Mouse (Mus musculus) neural tube, embryonic 15.5 days (tissue): ENCODE measurements around the gene Cabp7. TPM values are rescaled to one million over a fixed set of nuclear protein-coding genes. Genes with fewer than 3 reads are reported as not detected.

ENCODE experiments used
- ATAC-seq: fragments of 200-750 bp; cut with Nextera tagmentation; 2 replicates; pipeline ENCODE4 v1.8.0; 2017; ENCODE audit warnings: mild to moderate bottlenecking, moderate TSS enrichment, moderate library complexity; ENCODE audit not compliant: low FRiP score
- H3K27ac ChIP-seq: fragments of 300-500 bp; sonication (generic); replicated peaks from 2 replicates; pipeline ENCODE4 v1.5.1; 2015; ENCODE audit warnings: mild to moderate bottlenecking, inconsistent platforms
- H3K27me3 ChIP-seq: fragments of 300-500 bp; sonication (generic); replicated peaks from 2 replicates; pipeline ENCODE4 v1.6.1; 2015; ENCODE audit warnings: inconsistent platforms
- H3K36me3 ChIP-seq: fragments of 300-500 bp; sonication (generic); 2 replicates; pipeline ENCODE4 v1.6.1; 2015; ENCODE audit warnings: inconsistent platforms
- H3K4me1 ChIP-seq: fragments of 300-500 bp; sonication (generic); 2 replicates; pipeline ENCODE4 v1.6.1; 2015; ENCODE audit warnings: inconsistent platforms
- H3K4me2 ChIP-seq: fragments of 300-500 bp; sonication (generic); 2 replicates; pipeline ENCODE4 v1.6.1; 2015; ENCODE audit warnings: inconsistent platforms, mild to moderate bottlenecking, moderate library complexity
- H3K4me3 ChIP-seq: fragments of 300-500 bp; sonication (generic); replicated peaks from 2 replicates; pipeline ENCODE4 v1.5.1; 2015; ENCODE audit warnings: mild to moderate bottlenecking, inconsistent platforms
- H3K9ac ChIP-seq: fragments of 300-500 bp; sonication (generic); replicated peaks from 2 replicates; pipeline ENCODE4 v1.6.1; 2015; ENCODE audit warnings: mild to moderate bottlenecking, inconsistent platforms
- H3K9me3 ChIP-seq: fragments of 300-500 bp; sonication (generic); replicated peaks from 2 replicates; pipeline ENCODE4 v1.6.1; 2016; ENCODE audit warnings: inconsistent platforms
- WGBS: fragments of 180-500 bp; shearing (Covaris S2); methylation state at CpG from one replicate; pipeline ENCODE4 v1.1.7; 2015; ENCODE audit warnings: mixed read lengths; 5-methylcytosine and 5-hydroxymethylcytosine counted together
- polyA plus RNA-seq: library from polyadenylated mRNA; unstranded; fragments of >200 nt; fragmentation: Nextera tagmentation; extraction: Ambion mirVana; gene quantifications from 2 replicates; pipeline ENCODE4 v1.2.1, GENCODE M21; 2015

The Cabp7 gene
- polyA plus RNA-seq, 1 experiment from 2014 or later, result 4.2 TPM

DNA sequence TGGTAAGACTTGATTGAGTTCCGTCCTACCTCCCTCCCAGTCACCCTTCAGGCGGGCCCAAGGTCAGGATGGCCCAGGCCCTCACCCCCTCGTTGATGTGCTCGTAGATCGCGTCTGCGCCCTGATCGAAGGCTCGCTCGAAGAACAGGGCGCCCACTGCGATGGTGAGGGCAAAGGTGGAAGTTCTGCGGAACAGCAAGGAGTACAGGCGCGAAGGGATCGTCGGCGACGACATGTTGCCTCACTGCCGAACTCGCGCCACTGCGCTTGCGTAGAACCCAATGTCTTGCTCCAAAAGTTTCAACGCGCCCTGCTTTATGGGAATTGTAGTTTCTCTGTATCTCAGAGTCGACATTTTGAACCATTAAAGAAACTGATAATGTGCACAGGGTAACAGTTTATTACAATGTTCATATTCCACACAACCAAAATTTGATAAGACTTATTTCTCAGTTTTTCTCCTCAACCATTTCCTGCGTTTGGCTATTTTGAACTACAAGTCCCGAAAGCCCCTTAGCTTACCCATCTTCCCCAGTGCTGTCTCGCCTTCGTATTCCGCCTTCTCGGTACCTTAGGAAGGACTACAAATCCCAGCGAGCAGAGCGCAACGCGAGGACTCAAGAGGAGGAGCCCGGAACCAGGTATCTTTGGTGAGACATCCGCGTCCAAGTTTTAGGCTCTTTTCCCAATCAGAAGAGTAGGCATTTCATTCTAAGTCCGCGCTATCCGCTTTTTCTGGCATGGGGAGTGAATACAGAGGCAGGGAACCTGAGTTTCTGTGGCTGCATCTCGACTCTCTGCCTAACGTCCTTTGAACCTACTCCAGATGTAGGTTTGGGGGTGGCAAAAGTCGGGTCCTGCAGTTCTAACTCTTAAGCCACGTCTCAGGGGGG is 42.3 kb downstream of the Cabp7 start, which contains the start of the genes Uqcr10 and Zmat5:
TSS of gene Uqcr10 (minus strand) at position 271 of the 893 bp plus-strand sequence.
TSS of gene Zmat5 (plus strand) at position 607 of the 893 bp plus-strand sequence.
- Histone ChIP-seq H3K36me3 (peaks cover 17% of the 10 kb centered on the region), H3K9me3 (no peaks in the 10 kb centered on the region), H3K4me2 (peak within 1 kb of the TSS; percentile 92), H3K27me3 (no peaks in the 10 kb centered on the region), H3K27ac (peak within 1 kb of the TSS; percentile 85), H3K4me1 (peaks cover 20% of the 10 kb centered on the region), H3K4me3 (peak within 1 kb of the TSS; percentile 69), H3K9ac (peak within 1 kb of the TSS; percentile 75)
- peak; percentile 99 for ATAC-seq
- 0% methylated on average over 47 of the region's 47 CpGs for WGBS

DNA sequence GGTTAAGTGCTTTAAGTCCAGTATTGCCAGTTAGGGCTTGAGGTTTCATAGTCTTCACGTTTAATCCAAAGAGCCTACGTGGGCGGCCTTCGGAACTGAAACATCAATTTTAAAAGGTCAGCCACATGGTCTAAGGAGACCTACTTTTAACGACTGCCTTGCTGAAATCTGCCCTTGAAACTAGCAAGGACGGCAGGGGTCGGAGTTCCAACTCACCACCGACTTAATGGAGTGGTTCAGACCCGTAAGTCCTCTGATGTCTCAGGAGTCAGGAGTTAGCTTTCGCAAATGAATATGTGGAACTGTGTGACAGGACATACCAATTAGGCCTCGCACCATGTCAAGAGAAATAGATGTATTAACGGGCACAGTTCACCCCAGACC is 42.9 kb downstream of the Cabp7 start:
- peak overlapping the region; percentile 75 for H3K9ac ChIP-seq
- no peaks in the 10 kb centered on the region for H3K9me3 ChIP-seq
- ATAC-seq, result peak; percentile 16
- H3K4me2 ChIP-seq, result peak overlapping the region; percentile 92
- H3K27me3 ChIP-seq, result no peaks in the 10 kb centered on the region
- H3K4me1 ChIP-seq, result peaks cover 20% of the 10 kb centered on the region
- 7% methylated on average over 12 of the region's 12 CpGs for WGBS
- H3K4me3 ChIP-seq, result peak overlapping the region; percentile 69
- peak overlapping the region; percentile 85 for H3K27ac ChIP-seq
- H3K36me3 ChIP-seq, result peaks cover 17% of the 10 kb centered on the region

DNA sequence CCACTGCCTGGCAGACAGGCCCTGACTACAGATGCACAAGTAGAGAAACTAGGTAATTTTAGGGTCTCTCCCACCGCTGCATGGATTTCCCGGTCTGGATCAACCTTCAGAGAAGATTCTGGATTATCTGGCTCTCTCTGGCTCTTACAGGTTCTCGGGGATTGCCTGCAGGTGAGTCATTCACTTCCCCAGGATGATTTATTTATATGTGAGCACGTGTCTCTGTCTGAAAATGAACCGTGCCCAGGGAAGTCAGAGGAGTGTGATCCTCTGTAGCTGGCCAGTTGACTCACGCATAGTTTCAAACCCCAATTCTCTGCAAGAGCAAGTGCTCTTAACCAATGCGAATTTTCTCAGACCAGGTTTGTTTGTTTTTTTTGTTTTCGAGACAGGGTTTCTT is 45.9 kb downstream of the Cabp7 start:
- Histone ChIP-seq H3K27ac (no peak overlapping the region), H3K9ac (no peak overlapping the region), H3K4me1 (peaks cover 20% of the 10 kb centered on the region), H3K27me3 (no peaks in the 10 kb centered on the region), H3K9me3 (no peaks in the 10 kb centered on the region), H3K4me2 (no peak overlapping the region), H3K4me3 (no peak overlapping the region), H3K36me3 (peaks cover 17% of the 10 kb centered on the region)
- WGBS, result 89% methylated on average over 8 of the region's 8 CpGs
- ATAC-seq, result no peak

DNA sequence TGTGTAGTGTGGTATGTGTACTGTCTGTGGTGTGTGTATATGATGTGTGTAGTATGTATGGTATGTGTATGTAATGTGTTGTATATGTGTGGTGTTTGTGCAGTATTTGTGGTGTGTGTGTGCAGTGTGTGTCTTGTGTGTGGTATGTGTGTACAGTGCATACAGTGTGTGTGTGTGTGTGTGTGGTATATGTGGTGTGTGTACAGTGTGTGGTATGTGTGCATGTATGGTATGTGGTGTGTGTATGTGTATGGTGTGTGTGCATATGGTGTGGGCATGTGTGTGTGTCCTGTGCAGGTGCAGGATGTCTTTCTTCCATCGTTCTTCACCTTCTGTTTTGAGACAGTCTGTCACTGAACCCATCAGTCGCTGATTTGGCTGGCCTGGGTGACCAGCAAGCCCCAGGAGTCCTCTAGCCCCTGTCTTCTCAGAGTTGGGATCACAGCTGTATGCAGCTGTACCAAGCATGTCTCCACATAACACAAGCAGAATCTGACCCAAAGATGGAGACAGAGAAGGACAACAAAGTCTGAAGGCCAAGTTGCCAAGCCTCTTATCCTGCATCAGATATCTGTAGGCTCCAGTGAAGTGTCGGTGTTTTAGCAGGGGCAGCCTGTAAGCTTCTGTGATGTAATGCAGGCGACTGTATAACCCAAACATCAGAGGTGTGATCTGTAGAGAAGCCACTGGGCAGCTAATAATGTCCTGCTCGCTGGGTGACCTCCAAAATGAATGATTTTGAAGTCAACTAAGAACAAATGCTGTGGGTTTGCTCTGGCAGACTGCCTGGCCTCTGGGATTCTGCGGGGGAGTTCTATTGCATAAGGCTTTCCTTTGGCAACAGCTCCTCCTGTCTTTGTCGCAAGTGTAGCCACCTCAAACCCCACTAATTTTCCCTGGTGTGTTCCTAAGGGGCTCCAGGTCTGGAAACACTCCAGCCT is 49.3 kb downstream of the Cabp7 start:
- no peak overlapping the region for H3K4me2 ChIP-seq
- no peak overlapping the region for H3K9ac ChIP-seq
- peaks cover 17% of the 10 kb centered on the region for H3K36me3 ChIP-seq
- no peaks in the 10 kb centered on the region for H3K27me3 ChIP-seq
- no peak for ATAC-seq
- H3K9me3 ChIP-seq, result no peaks in the 10 kb centered on the region
- no peak overlapping the region for H3K4me3 ChIP-seq
- 0 out of 2 replicates have a peak, but pooled peaks cover 3% of the 10 kb centered on the region for H3K4me1 ChIP-seq
- 58% methylated on average over 7 of the region's 7 CpGs for WGBS
- no peak overlapping the region for H3K27ac ChIP-seq

DNA sequence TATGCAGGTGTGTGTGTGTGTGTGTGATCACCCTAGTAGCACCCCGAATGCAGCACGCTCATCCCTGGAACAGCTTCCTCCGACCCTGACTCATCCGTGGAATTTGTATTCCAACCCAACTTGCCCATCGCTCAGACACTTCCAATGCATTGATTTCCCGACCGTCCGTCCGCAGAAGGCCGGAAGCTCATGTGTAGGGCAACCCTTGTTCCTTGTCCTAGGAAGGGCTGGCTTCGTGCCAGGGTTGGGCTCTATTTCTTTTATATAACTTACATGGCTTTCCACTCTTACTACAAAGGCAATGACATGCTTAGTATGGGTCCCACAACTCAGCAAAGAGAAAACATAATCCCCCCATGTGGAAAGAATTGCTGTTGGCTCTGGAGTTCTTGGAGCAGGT is 54.4 kb downstream of the Cabp7 start:
- Histone ChIP-seq H3K27me3 (no peaks in the 10 kb centered on the region), H3K4me2 (no peak overlapping the region), H3K9ac (no peak overlapping the region), H3K4me3 (no peak overlapping the region), H3K4me1 (no peaks in the 10 kb centered on the region), H3K9me3 (no peaks in the 10 kb centered on the region), H3K36me3 (no peaks in the 10 kb centered on the region), H3K27ac (no peak overlapping the region)
- WGBS, result 79% methylated on average over 11 of the region's 11 CpGs
- no peak for ATAC-seq

GRCm38 (mm10) chr11:4691213-4691612 is 55.4 kb downstream of the Cabp7 start:
- Histone ChIP-seq H3K4me1 (no peaks in the 10 kb centered on the region), H3K9me3 (no peaks in the 10 kb centered on the region), H3K4me2 (no peak overlapping the region), H3K4me3 (no peak overlapping the region), H3K9ac (no peak overlapping the region), H3K27me3 (no peaks in the 10 kb centered on the region), H3K36me3 (no peaks in the 10 kb centered on the region), H3K27ac (no peak overlapping the region)
- ATAC-seq, result no peak
- 61% methylated on average over 10 of the region's 10 CpGs for WGBS

- Histone ChIP-seq H3K4me1 (no peaks in the 10 kb centered on the region), H3K27ac (no peak overlapping the region), H3K9ac (no peak overlapping the region), H3K4me3 (no peak overlapping the region), H3K4me2 (no peak overlapping the region), H3K9me3 (no peaks in the 10 kb centered on the region), H3K36me3 (no peaks in the 10 kb centered on the region), H3K27me3 (no peaks in the 10 kb centered on the region)
- WGBS, result 82% methylated on average over 7 of the region's 7 CpGs
- no peak for ATAC-seq
These were observed 56.2 kb downstream of the Cabp7 start for GRCm38 (mm10) chr11:4690353-4690752.

GRCm38 (mm10) chr11:4688632-4689380 is 57.8 kb downstream of the Cabp7 start:
- H3K4me2 ChIP-seq, result no peak overlapping the region
- WGBS, result 45% methylated on average over 11 of the region's 11 CpGs
- ATAC-seq, result no peak
- H3K4me3 ChIP-seq, result no peak overlapping the region
- H3K9me3 ChIP-seq, result no peaks in the 10 kb centered on the region
- H3K4me1 ChIP-seq, result no peaks in the 10 kb centered on the region
- H3K27me3 ChIP-seq, result no peaks in the 10 kb centered on the region
- 0 out of 2 replicates have a peak, but pooled peaks cover under 1% of the 10 kb centered on the region for H3K36me3 ChIP-seq
- H3K27ac ChIP-seq, result no peak overlapping the region
- H3K9ac ChIP-seq, result no peak overlapping the region

- WGBS, result 60% methylated on average over 3 of the region's 3 CpGs
- Histone ChIP-seq H3K4me3 (no peak overlapping the region), H3K27ac (no peak overlapping the region), H3K9me3 (no peaks in the 10 kb centered on the region), H3K9ac (no peak overlapping the region), H3K36me3 (peaks cover 10% of the 10 kb centered on the region; the same call in 1 of the 2 replicates), H3K4me2 (no peak overlapping the region), H3K27me3 (no peaks in the 10 kb centered on the region), H3K4me1 (no peaks in the 10 kb centered on the region)
- ATAC-seq, result no peak
These were observed 58.7 kb downstream of the Cabp7 start for GRCm38 (mm10) chr11:4687874-4688273.

- Histone ChIP-seq H3K4me3 (no peak overlapping the region), H3K9ac (no peak overlapping the region), H3K4me1 (no peaks in the 10 kb centered on the region), H3K36me3 (peaks cover 18% of the 10 kb centered on the region), H3K4me2 (no peak overlapping the region), H3K27me3 (no peaks in the 10 kb centered on the region), H3K27ac (no peak overlapping the region), H3K9me3 (no peaks in the 10 kb centered on the region)
- no peak for ATAC-seq
- 91% methylated on average over 3 of the region's 3 CpGs for WGBS
These were observed 59.6 kb downstream of the Cabp7 start for GRCm38 (mm10) chr11:4687027-4687426.
